Mouse (Mus musculus): ENCODE results near the gene Itpkb. TPM values are rescaled to one million over a fixed set of nuclear protein-coding genes. Genes with fewer than 3 reads are reported as not detected.

Gene Itpkb
- polyA plus RNA-seq, 1 experiment: 12.4 TPM

DNA sequence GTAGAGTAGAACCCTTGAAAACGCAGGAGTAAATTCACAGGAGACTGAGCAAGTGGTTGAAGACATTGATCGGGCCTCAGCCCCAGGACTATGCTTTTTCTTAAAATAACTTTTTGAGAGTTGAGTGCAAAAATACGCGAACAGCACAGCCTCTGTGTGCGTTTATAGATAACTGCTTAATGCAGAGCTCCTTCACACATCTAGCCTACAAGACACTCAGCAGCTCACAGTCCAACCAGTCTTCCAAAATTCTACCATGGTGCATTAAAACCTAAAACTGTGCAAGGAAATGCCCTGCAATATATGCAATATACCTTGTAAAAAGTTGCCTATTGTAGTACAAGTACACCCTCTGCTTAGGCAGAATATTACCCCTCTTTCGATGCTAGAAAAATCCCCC, 579 bp upstream of the Itpkb start:
- TF ChIP-seq POLR2A (IDR thresholded peaks at IDR 0.05; ENCODE audit: insufficient read depth, low read length) (no peak), CTCF (IDR thresholded peaks at IDR 0.05; ENCODE audit: low read depth, low read length) (no peak), EP300 (IDR thresholded peaks at IDR 0.05; ENCODE audit: insufficient read depth, low read depth, low read length) (no peak)
- no peaks in the 10 kb centered on the region for H3K9me3 ChIP-seq (replicated peaks; ENCODE audit: control insufficient read depth, insufficient read depth, low read length, poor library complexity, severe bottlenecking)
- H3K4me1 ChIP-seq (ENCODE audit: control insufficient read depth, insufficient read depth, low read length): no peaks in the 10 kb centered on the region
- no peak overlapping the region for H3K27ac ChIP-seq (ENCODE audit: insufficient read depth, low read length)
- no peak overlapping the region for H3K9ac ChIP-seq (ENCODE audit: low read depth, poor library complexity, severe bottlenecking)
- H3K36me3 ChIP-seq (ENCODE audit: control insufficient read depth, insufficient read depth, low read length, poor library complexity, severe bottlenecking): no peaks in the 10 kb centered on the region
- H3K27me3 ChIP-seq (ENCODE audit: control insufficient read depth, insufficient read depth, low read length, poor library complexity, severe bottlenecking): peaks cover 10% of the 10 kb centered on the region
- no peak overlapping the region for H3K4me3 ChIP-seq (ENCODE audit: low read depth, low read length)

DNA sequence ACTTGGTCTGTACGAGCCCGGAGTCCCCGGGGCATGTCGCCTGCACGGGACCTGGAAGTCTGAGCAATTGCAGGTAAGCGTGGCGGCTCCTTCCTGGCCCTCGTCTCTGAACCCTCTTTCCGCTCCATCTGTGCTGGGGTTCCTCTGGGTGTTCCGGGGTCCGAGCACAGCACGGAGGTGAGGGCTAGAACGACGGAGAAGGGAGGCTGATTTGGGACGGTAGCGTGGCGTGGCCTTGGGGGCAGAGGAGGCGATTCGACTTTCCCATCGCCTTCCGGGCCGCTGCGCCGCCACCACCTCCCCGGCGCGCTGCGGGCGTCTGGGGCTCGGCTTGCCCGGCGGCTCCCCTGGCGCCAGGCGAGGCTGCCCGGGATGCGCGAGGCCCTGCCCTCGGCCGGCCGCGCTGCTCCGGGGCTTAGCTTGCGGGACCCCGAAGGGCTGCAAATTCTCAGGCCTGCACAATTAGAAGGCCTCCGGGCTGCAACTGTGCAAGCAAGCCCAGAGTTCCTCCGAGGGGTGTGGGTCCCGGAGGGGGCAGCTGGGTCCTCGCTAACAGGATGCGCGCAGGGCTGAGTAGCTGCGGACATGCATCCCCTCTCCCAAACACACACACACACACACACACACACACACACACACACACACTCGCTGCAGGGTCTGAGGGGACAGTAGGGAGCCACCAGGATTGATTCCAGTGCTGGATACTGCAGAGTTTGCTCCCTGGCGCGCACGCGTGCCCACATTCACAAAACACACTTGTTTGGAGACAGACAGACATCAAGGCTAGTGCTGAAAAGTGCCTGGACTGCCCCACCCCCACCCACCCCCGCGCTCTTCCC, 641 bp downstream of the Itpkb start:
- Histone ChIP-seq H3K4me3 (ENCODE audit: low read depth, low read length) (peak overlapping the region; percentile 60), H3K36me3 (ENCODE audit: control insufficient read depth, insufficient read depth, low read length, poor library complexity, severe bottlenecking) (no peaks in the 10 kb centered on the region), H3K27me3 (ENCODE audit: control insufficient read depth, insufficient read depth, low read length, poor library complexity, severe bottlenecking) (peaks cover 10% of the 10 kb centered on the region), H3K9ac (ENCODE audit: low read depth, poor library complexity, severe bottlenecking) (peak overlapping the region; percentile 24), H3K4me1 (ENCODE audit: control insufficient read depth, insufficient read depth, low read length) (no peaks in the 10 kb centered on the region), H3K27ac (ENCODE audit: insufficient read depth, low read length) (no peak overlapping the region), H3K9me3 (replicated peaks; ENCODE audit: control insufficient read depth, insufficient read depth, low read length, poor library complexity, severe bottlenecking) (no peaks in the 10 kb centered on the region)
- TF ChIP-seq CTCF (IDR thresholded peaks at IDR 0.05; ENCODE audit: low read depth, low read length): no peak
- TF ChIP-seq POLR2A (IDR thresholded peaks at IDR 0.05; ENCODE audit: insufficient read depth, low read length): no peak
- TF ChIP-seq EP300 (IDR thresholded peaks at IDR 0.05; ENCODE audit: insufficient read depth, low read depth, low read length): no peak

DNA sequence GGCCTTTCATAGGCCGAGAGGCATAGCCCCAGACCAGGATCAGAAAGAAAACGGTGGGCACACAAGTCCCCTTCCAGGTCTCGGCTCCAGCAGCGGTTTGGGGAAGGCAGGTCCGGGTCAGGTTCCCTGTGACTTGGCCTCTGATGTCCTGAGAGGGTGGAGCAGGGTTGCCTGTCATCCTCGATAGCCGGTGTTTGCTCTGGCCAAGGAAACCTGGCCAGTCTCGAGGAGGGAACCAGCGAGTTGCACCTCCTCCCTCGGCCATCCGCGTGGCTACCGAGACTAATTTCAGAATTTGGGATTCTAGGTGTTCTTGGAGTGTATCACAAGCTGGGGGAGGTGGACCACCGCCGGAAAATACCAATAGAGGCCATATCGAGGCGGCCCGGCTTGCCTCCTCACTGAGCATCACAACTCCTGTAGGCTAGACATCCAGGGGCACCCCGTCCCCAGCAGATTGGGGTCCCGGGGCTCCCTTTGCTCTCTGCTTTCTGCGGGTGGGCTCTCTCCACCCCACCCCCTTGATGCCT, 1.3 kb downstream of the Itpkb start:
- Histone ChIP-seq H3K9ac (ENCODE audit: low read depth, poor library complexity, severe bottlenecking) (peak overlapping the region; percentile 32), H3K9me3 (replicated peaks; ENCODE audit: control insufficient read depth, insufficient read depth, low read length, poor library complexity, severe bottlenecking) (no peaks in the 10 kb centered on the region), H3K27me3 (ENCODE audit: control insufficient read depth, insufficient read depth, low read length, poor library complexity, severe bottlenecking) (peaks cover 10% of the 10 kb centered on the region), H3K4me1 (ENCODE audit: control insufficient read depth, insufficient read depth, low read length) (no peaks in the 10 kb centered on the region), H3K27ac (ENCODE audit: insufficient read depth, low read length) (no peak overlapping the region), H3K4me3 (ENCODE audit: low read depth, low read length) (peak overlapping the region; percentile 16), H3K36me3 (ENCODE audit: control insufficient read depth, insufficient read depth, low read length, poor library complexity, severe bottlenecking) (no peaks in the 10 kb centered on the region)
- TF ChIP-seq POLR2A (IDR thresholded peaks at IDR 0.05; ENCODE audit: insufficient read depth, low read length) (no peak), CTCF (IDR thresholded peaks at IDR 0.05; ENCODE audit: low read depth, low read length) (no peak), EP300 (IDR thresholded peaks at IDR 0.05; ENCODE audit: insufficient read depth, low read depth, low read length) (no peak)

DNA sequence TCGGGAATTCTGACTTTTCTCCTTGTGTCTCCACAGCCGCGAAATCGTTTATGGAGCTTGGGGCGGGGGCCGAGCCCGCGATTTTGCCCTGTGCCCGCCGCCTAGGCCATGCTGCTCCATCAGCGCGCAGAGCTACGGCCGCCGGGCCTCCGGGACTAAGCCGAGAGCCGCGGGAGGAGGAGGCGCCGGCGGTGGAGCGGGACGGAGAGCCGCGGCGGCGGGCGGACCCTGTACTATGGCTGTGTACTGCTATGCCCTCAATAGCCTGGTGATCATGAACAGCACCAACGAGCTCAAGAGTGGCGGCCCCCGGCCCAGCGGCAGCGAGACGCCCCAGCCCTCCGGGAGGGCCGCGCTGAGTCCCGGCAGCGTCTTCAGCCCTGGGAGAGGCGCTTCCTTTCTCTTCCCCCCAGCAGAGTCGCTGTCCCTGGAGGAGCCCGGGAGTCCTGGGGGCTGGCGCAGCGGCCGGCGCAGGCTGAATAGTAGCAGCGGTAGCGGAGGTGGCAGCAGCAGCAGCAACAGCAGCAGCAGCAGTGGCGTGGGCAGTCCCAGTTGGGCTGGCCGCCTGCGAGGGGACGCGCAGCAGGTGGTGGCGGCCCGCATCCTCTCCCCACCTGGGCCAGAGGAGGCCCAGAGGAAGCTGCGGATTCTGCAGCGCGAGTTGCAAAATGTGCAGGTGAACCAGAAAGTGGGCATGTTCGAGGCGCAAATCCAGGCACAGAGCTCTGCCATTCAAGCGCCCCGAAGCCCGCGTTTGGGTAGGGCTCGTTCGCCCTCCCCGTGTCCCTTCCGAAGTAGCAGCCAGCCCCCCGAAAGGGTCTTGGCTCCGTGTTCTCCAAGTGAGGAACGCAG, 2.0 kb downstream of the Itpkb start:
- no peaks in the 10 kb centered on the region for H3K4me1 ChIP-seq (ENCODE audit: control insufficient read depth, insufficient read depth, low read length)
- H3K27me3 ChIP-seq (ENCODE audit: control insufficient read depth, insufficient read depth, low read length, poor library complexity, severe bottlenecking): peaks cover 10% of the 10 kb centered on the region
- no peaks in the 10 kb centered on the region for H3K9me3 ChIP-seq (replicated peaks; ENCODE audit: control insufficient read depth, insufficient read depth, low read length, poor library complexity, severe bottlenecking)
- H3K9ac ChIP-seq (ENCODE audit: low read depth, poor library complexity, severe bottlenecking): peak overlapping the region; percentile 32
- TF ChIP-seq EP300 (IDR thresholded peaks at IDR 0.05; ENCODE audit: insufficient read depth, low read depth, low read length) (no peak), POLR2A (IDR thresholded peaks at IDR 0.05; ENCODE audit: insufficient read depth, low read length) (no peak), CTCF (IDR thresholded peaks at IDR 0.05; ENCODE audit: low read depth, low read length) (no peak)
- H3K4me3 ChIP-seq (ENCODE audit: low read depth, low read length): peak overlapping the region; percentile 16
- no peak overlapping the region for H3K27ac ChIP-seq (ENCODE audit: insufficient read depth, low read length)
- no peaks in the 10 kb centered on the region for H3K36me3 ChIP-seq (ENCODE audit: control insufficient read depth, insufficient read depth, low read length, poor library complexity, severe bottlenecking)

DNA sequence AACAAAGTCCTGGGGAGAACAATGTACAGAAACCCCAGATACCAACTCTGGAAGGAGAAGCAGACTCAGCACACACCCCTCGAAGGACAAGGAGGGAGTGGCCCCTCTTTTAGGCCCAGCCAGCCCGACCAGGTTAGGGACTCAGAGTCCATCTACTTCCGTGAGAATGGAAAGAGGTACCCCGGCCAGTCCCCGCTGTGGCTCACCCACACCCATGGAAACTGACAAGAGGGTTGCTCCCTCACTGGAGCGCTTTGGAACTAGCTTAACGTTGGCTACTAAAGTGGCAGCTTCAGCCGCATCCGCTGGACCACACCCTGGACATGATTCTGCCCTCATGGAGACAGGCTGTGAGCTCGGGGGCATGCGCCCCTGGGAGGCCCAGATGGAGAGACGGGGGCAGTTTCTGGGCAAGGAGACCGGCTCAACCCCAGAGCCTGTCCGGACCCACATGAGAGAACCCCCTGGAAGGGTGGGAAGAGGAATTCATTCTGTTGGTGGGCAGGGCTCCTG, 2.7 kb downstream of the Itpkb start:
- H3K4me3 ChIP-seq (ENCODE audit: low read depth, low read length): peak overlapping the region; percentile 16
- H3K9me3 ChIP-seq (replicated peaks; ENCODE audit: control insufficient read depth, insufficient read depth, low read length, poor library complexity, severe bottlenecking): no peaks in the 10 kb centered on the region
- H3K36me3 ChIP-seq (ENCODE audit: control insufficient read depth, insufficient read depth, low read length, poor library complexity, severe bottlenecking): no peaks in the 10 kb centered on the region
- peak overlapping the region; percentile 32 for H3K9ac ChIP-seq (ENCODE audit: low read depth, poor library complexity, severe bottlenecking)
- no peaks in the 10 kb centered on the region for H3K4me1 ChIP-seq (ENCODE audit: control insufficient read depth, insufficient read depth, low read length)
- TF ChIP-seq CTCF (IDR thresholded peaks at IDR 0.05; ENCODE audit: low read depth, low read length) (no peak), POLR2A (IDR thresholded peaks at IDR 0.05; ENCODE audit: insufficient read depth, low read length) (no peak), EP300 (IDR thresholded peaks at IDR 0.05; ENCODE audit: insufficient read depth, low read depth, low read length) (no peak)
- peaks cover 10% of the 10 kb centered on the region for H3K27me3 ChIP-seq (ENCODE audit: control insufficient read depth, insufficient read depth, low read length, poor library complexity, severe bottlenecking)
- no peak overlapping the region for H3K27ac ChIP-seq (ENCODE audit: insufficient read depth, low read length)
